Mouse (Mus musculus) stomach, postnatal 0 days (tissue): ENCODE results near the gene Srrt.

Source experiments
- CTCF ChIP-seq: IDR thresholded peaks from 2 replicates; pipeline ENCODE4 v1.5.1; 2016; ENCODE audit warnings: antibody characterized with exemption, low read depth, mild to moderate bottlenecking, moderate library complexity
- EP300 ChIP-seq: optimal IDR thresholded peaks from 2 replicates; pipeline ENCODE3; 2016; ENCODE audit warnings: antibody characterized with exemption

DNA sequence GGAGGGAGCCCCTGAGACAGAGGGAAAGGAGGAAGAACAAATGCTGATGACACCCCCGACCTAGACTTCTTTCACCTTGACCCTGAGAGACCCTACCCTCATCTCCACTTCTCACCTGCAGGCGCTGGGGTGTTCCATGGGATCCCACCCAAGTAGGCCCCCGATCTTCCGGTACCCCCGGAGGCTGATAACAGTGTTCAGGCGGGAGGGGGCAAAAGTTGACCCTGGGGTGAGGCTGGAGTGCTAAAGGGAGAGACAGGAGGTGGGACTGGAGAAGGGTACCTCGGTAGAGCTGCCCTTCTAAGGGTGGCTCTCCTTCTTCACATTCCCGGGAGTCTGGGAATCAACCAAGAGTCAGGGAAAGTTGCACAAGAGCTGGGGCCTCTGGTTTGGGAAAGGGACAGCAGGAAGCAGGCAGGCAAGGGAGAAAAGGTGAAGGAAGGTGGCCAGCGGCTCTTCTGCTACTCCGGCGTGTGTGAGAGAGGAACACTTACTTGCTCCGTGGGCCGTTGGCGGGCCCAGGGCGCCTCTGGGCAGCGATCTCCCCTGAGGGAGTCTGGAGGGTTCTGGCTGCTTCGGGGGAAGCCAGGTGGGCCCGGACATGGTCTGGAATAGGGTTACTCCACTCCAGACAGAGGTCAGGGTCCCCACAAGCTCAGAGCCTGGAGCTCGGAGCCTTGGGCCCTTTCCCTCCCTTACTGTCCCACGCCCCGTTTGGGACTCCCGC, 6.2 kb upstream of the Srrt start:
- TF ChIP-seq CTCF: no peak
- no peak for TF ChIP-seq EP300
